Mouse (Mus musculus) heart, postnatal 25 days (tissue): Measurements from ENCODE around the gene Glp1r. TPM values are rescaled to one million over a fixed set of nuclear protein-coding genes. Genes with fewer than 3 reads are reported as not detected.

ENCODE experiments used
- DNase-seq: peaks from one replicate; pipeline ENCODE4 v3.0.0; 2022; ENCODE audit warnings: low spot score
- intact Hi-C: fragments of 180-260 bp; cut with DNase I; formaldehyde crosslinking; loops from one replicate; pipeline ENCODE4 v1.15.1; 2025
- total RNA-seq, 2 experiments: library from RNA; stranded (reverse); gene quantifications; 2 replicates each; pipeline ENCODE4 v1.2.3; 2021

The Glp1r gene
- total RNA-seq, 2 experiments from 2014 or later = 0.44 to 0.59 TPM

DNA sequence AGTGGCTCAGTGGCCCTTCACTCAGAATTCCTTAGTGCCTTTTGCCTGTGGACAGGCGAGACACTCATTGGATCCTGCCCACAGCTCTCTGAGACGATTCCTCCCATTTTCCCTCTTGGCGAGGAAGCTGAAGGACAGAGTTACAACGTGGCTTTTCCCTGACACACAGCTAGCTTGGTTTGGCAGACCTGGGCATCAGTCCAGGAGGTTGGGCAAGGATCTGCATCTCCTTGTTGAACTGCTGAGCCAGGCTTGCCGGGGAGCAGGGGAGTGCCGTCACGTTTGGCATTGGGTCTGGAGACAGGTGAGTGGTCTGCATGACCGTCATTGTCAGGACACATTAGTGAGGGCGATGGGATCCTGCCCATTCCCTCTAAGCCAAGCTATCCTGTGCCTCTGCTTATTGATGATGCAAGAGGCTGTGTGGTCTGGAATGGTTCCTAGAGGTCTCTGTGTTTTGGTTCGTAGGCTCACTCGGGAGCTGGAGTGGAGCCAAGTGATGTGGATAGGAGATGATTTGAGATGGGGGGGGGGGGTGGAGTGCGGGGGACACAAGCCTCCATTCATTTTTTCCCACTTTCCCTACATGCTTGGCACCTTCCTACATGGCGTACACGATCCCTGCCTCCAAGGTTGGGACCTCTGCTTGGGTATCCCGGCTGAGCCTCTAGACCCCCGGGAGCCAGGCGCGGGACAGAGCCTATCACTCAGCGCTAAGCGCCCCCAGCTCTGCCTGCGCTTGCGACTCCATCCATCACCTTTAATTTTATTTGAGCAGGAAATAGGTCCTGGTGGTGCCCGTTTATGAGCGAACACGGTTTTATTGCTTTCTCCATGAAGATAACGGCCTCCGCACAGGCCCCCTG lies 9.5 kb downstream of the Glp1r start:
- DNase-seq = no peak
- intact Hi-C loops = no loop called here

GRCm38 (mm10) chr17:30911732-30912088 lies 10.1 kb downstream of the Glp1r start:
- intact Hi-C loops = no loop called here
- no peak for DNase-seq

DNA sequence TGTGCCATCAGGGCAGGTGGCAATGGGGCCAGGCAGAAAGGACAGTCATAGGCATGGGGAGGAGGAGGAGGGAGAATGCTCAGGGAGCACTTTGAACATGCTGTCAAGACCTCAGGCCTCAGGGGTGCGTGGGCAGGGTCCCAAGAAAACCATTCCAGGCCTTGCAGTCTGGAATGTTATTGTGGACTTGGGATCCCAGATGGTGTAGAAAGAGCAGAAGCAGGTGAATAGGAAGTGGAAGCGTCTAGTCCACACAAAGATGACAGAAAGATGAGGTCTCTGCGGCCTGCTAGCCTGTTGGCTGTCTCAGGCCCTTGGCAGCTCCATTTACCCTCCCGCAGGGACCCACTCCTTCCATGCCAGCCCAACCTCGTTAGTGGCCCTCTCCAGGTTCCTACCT lies 10.9 kb downstream of the Glp1r start:
- DNase-seq = no peak
- intact Hi-C loops = no loop called here

- no peak for DNase-seq
- intact Hi-C loops = no loop called here
Observed at GRCm38 (mm10) chr17:30914264-30914663, 12.6 kb downstream of the Glp1r start.

DNA sequence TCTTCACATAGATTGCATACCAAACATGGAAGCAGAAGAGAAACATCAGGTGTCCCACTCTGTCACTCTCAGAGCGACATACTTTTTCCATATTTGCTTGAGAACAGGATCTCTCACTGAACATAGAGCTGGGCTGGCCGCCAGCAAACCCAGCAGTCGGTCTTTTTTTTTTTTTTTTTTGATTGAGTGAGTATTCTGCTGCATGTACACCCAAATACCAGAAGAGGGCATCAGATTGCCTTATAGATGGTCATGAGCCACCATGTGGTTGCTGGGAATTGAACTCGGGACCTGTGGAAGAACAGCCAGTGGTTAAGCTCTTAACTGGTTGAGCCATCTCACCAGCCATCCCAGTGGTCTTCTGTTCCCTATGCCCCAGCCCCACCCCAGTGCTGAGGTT lies 21.9 kb downstream of the Glp1r start:
- intact Hi-C loops = no loop called here
- no peak for DNase-seq

DNA sequence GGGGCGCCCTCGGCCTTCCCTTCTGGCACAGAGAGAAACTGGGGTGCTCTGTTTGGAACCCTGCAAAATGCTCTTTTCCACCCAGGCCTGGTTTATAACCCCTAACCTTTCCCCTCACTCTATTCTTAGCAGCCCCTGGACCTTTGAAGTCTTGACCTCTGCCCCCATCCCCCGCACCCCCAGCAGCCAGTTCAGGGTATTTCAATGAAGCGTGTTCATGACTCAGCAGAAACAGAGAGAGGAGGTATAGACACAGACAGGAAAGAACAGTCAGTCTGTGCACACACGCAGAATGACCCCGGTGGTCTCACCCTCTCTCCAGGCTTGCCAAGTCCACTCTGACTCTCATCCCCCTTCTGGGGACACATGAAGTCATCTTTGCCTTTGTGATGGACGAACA lies 29.2 kb downstream of the Glp1r start:
- no peak for DNase-seq

GRCm38 (mm10) chr17:30932836-30933235 lies 31.2 kb downstream of the Glp1r start:
- no peak for DNase-seq
- intact Hi-C loops = no loop called here

More for the DNA sequence above, 29.2 kb downstream of the Glp1r start:
- intact Hi-C loops = no loop called here

DNA sequence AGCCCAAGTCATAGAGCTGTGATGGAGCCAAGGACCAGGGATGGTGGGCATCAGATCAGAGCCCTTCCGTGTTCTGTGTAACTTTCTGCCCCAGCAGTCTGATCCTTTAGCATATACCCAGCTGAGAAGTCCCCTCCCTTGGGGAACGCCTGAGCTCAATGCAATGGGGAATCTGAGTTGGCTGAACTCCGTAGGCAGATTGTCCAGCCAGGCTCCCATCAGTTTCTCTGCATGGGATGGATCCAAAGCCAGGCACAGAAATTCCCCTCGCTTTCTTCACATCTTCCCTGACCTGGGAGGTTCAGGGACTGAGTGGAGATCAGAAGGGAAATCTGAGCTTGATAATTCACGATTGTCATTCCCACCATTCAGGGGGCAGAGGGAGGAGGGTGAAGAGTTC lies 33.7 kb downstream of the Glp1r start:
- no peak for DNase-seq
- intact Hi-C loops = no loop called here

DNA sequence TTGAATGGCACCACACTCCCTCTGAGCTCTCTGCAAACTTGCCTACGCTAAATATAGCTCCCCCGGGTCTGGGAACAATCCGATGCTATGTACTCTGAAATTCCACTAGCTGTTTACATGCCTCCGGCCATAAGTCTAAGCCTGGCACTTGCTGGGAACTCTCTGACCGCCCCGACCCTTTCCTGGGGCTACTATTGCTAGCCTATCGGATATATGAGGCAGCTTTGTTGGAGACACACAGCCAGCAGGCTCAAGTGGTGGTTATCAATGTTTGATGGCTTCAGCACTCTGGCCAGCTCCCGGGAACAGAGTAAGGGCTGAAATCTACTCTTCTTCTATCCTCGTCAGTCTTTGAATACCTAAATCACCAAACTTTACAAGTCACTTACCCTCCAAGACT lies 36.9 kb downstream of the Glp1r start:
- intact Hi-C loops = no loop called here
- DNase-seq = no peak

DNA sequence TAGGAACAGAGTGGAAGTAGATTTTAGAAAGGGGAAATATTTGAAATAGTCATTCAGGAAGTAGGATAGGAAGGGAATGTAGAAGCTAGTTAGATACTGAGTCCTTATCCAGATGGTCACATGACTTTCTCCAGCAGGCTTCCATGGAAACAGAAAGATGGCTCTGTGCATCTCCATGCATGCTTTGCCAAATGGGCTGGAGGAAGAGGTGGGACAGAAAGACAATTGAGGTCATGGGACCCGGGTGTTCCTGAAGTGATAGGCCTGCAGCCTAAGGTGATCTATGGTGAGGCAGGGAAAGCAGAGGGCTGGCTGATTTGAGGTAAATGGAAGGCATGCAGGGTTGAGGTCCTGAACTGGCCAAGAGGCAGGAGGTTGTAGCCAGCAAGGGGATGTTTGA lies 46.8 kb downstream of the Glp1r start:
- intact Hi-C loops = loop anchor here (5.0 kb wide), 1 partner anchor 106 kb away; no protein-coding TSS in a partner anchor
- DNase-seq = no peak

DNA sequence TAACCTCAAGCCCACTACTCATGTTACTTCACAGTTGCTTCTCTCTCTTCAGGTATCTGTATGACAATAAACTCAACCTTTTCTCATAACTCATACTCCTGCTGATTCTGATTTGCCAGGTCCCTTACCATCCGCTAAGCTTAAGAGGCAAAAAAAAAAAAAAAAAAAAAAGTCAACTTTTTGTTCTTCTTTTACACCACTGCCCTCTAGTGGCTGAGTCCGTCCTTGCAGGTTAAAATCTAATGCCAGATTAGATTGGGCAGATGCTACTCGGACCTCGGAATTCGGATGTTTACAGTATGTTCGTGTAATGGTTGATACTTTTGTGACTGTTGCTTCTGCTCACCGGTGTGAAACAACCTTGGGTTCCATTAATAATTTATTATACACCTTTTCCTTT lies 49.2 kb downstream of the Glp1r start:
- DNase-seq = no peak
- intact Hi-C loops = loop anchor here (2.0 kb wide), 2 partner anchors 134 to 204 kb away; no protein-coding TSS in a partner anchor

DNA sequence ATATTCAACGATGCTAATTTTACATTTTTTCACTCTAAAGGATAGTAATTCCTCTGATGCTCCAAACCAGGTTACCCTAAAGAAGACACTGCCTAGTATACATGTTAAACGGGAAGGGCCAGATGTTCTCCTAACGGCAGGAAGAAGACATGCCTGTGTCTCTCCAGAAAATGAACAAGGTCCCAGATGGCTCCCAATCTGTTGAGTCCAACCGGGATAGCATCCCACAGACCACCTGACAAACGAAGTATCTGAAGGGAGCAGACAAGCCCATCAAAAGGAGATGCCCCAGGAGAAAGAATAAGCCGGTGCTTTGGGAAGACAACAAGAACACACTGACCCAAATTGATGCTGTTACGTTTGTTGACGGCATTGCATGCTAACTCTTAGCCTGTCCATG lies 50.0 kb downstream of the Glp1r start:
- DNase-seq = no peak
- intact Hi-C loops = loop anchor here (2.0 kb wide), 2 partner anchors 135 to 205 kb away; no protein-coding TSS in a partner anchor

DNA sequence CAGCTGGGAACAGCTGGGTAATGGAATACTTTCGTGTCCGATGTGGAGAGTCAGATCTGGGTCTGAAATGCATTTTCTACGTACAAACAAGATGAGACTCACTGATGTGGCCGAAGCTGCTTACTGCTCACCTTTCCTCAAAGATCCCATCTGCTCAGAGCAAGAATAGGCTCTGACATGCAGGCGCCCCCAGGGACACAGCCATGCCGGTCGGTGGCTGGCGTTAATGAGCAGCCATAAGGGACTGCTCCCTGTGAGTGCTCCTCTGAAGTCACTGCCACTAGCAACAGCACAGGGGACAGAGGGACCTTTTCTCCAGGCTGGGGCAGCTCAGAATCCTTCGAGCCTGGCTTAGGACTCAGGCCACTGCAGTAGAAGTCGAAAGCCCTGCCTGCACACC lies 52.7 kb downstream of the Glp1r start, which contains the start of gene Umodl1:
TSS of gene Umodl1 (plus strand) at position 301 of the 400 bp plus-strand sequence.
- DNase-seq = no peak
- intact Hi-C loops = no loop called here

DNA sequence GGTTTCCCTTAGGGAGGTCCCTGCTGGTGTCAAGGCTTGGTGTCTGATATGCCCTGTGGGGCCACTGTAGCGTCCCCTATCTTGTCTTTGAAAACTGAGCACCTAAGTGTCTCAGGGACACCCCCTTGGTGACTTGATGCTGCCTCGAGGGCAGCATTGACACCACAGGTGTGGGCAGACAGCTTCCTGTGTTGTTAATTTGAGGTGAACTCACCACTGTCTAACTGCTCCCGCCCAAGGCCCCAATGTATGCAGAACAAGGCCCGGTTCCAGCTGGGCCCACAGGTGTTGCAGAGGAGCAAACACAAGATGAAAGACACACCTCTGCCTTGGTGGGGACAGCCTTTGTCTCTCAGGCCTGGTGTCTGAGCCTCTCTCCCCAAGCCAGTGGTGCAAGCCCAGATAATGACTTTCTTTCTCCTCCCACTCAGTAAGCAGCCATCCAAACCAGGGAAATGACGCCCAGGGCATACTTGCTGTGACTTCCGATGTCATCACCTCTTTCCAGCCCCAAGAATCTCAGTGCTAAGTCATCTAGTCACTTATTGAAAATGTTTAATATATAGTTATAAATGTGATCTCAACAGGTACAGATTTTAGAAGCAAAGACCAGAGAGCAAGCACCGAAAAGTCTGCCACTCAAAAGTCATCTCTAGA lies 60.4 kb downstream of the Glp1r start:
- intact Hi-C loops = no loop called here
- DNase-seq = no peak

GRCm38 (mm10) chr17:30962880-30963279 lies 61.3 kb downstream of the Glp1r start:
- no peak for DNase-seq
- intact Hi-C loops = no loop called here

DNA sequence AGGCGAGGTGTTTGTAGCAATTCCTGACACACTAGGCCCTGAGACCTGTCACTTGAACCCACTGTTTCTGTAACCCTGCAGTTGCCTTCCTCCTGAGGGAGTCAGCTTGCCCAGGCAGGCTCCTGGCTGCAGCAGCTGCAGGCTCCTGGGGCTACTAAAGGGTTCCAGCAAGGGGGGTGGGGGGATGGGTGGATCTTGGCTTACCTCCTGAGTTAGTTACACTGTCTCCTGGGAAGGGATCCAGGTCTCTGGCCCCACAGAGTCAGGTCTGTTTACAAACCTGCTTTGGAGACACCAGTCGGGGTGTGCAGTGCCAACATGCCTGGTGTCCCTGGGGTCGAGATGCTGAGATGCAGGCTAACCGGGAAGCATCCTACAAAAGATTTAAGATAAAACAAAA lies 68.4 kb downstream of the Glp1r start:
- no peak for DNase-seq
- intact Hi-C loops = no loop called here

- DNase-seq = no peak
- intact Hi-C loops = no loop called here
Observed at GRCm38 (mm10) chr17:30971877-30972276, 70.3 kb downstream of the Glp1r start.

DNA sequence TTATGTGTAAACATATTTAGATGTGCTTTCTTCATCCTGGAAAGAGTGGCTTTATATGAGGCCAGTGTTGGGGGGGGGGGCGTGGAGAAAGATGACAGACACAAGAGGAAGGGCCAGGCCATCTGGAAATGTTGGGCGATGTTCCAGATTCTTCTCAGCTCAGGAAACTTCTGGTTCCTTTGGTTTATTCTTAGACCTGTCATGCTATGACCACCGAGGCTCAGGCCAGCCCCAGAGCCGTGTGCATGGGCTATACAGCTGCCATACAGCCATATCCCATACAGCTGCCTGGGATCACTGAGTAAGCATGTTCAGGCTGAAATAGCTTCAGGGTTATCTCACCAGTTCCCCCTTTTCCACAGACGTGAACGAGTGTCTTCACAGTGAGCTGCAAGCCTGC lies 71.7 kb downstream of the Glp1r start:
- no peak for DNase-seq
- intact Hi-C loops = no loop called here

DNA sequence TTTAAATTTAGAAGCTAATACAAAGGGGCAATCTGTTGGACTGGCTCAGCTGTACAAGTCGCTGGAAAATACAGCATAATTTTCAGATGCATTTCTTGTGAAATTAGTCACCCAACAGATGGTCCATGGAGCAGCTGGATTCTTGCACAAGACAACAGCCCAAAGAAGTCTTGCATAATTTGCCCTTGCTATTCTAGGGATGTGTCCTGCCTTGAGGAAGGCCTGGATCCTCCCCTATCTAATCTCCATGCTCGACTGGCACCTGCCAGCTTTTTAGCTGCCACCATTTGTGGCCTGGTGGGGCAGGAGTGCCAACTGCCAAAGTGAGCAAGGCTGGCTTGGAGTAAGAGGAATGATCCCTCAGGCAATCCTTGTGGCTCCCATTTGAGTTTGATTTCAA lies 75.7 kb downstream of the Glp1r start:
- intact Hi-C loops = no loop called here
- DNase-seq = no peak

DNA sequence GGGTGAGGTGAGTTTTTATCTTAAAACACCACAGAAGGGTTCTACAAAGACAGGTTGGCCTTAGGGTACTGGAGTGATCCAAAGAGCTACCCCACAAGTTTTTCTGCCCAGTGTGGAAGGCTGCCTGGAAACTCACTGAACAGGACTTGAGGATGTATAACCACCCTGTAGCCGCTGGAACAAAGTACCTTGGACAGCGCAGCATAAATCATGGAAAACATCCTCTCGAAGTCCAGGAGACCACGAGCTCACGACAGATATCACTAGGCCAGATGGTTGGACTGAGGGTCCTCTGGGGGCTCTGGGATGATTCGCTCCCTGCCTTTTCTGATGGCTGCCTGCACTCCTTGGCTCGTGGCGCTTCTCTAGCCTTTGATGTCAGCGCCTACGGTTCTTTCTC lies 76.9 kb downstream of the Glp1r start:
- intact Hi-C loops = no loop called here
- no peak for DNase-seq

DNA sequence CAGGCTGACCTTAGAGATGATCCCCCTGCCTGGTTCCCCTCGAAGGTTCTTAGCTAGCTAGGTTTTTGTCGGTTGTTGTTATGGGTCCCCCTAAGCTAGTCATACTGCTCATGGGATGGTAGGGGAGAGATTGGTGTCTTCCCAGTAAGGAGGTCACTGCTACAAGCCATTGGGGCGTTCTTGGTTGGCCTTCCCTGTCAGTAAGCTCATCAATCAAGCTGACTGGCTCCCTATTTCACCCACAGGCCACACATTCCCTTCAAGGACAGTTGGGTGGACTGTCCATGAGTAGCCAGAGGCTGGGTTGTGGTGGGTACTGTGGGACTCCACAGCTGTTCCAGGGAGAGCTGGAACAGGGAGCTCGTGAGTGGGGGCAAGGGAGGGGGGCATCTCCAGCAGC lies 81.9 kb downstream of the Glp1r start:
- intact Hi-C loops = no loop called here
- no peak for DNase-seq
